Mouse (Mus musculus): Measurements from ENCODE around the gene Slc25a13.

DNA sequence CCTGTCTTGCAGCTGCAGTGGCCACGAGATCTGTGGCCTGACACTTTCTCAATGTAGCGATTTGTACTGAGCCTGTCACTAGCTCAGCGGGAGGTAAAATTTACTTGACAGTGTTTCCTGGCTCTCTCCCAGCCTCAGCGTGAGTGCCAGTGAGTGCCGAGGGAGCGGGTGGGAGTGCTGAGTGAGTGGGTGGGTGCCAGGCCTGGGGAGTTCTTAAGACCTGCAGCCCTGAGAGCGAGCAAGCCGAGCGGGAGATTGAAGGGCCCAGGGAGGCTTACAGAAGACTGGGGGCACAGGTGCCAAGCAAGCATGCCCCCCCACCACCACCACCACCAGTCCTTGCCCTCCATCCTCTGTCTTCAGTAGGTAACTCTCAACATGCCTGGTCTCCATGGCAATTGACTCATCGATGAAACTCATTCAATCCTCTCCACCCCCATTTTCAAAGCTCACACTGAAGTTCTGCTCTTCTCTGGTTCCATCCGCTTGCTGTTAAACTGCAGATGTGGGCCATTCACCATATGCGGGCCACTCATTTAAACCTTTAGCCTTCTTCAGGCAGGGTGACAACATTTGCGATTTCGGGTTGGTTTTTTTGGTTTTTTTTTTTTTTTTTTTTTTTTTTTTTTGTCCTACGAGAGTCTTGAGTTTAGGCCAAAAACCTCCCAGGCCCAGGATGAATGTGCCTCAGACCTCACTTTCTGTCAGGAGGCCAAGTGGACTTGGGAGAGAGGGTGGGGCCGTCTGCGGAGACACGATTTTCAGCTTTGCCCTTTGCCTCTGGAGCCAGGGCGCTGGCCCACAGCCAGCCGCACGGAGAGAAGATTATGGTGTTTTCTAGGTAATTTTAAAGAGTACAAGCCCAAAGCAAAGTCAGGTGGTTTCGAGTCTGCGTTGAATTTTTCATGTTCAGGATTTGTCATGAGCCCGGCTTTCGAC lies 224.9 kb downstream of the Slc25a13 start:
- TF ChIP-seq TAL1 (IDR thresholded peaks at IDR 0.05; ENCODE audit: low read length) (no peak), GATA1 (IDR thresholded peaks at IDR 0.05; ENCODE audit: low read length) (no peak)

Measured in erythroblast, embryonic 14.5 days (primary cell).